Mouse (Mus musculus) spleen, postnatal 4 days (tissue): ENCODE measurements around the gene Kcnh5.

Experiments
- DNase-seq, 2 experiments: peaks; one replicate each; pipeline ENCODE4 v3.0.0; 2022; ENCODE audit warnings: low spot score in 2 of 2

Kcnh5 gene

GRCm38 (mm10) chr12:75176691-75177645 is at the start of gene Kcnh5:
Gene Kcnh5, minus strand, starts transcription at chr12:75177332.
- no peak for DNase-seq

- DNase-seq, result no peak
These were observed 46.8 kb upstream of the Kcnh5 start for GRCm38 (mm10) chr12:75223966-75224365.

GRCm38 (mm10) chr12:75189413-75189812 is 12.3 kb upstream of the Kcnh5 start:
- DNase-seq, result no peak

GRCm38 (mm10) chr12:75182646-75183045 is 5.5 kb upstream of the Kcnh5 start:
- no peak for DNase-seq

- no peak for DNase-seq
These were observed 2.4 kb upstream of the Kcnh5 start for GRCm38 (mm10) chr12:75179491-75179890.

- DNase-seq, result no peak
These were observed 506 bp upstream of the Kcnh5 start for GRCm38 (mm10) chr12:75177646-75178030.

GRCm38 (mm10) chr12:75175931-75176565 is 1.1 kb downstream of the Kcnh5 start:
- no peak for DNase-seq

- DNase-seq, result no peak
These were observed 6.2 kb downstream of the Kcnh5 start for GRCm38 (mm10) chr12:75170970-75171369.

- no peak for DNase-seq
These were observed 24.0 kb downstream of the Kcnh5 start for GRCm38 (mm10) chr12:75153076-75153568.

- no peak for DNase-seq
These were observed 37.3 kb downstream of the Kcnh5 start for GRCm38 (mm10) chr12:75139792-75140191.

- no peak for DNase-seq
These were observed 85.2 kb downstream of the Kcnh5 start for GRCm38 (mm10) chr12:75091921-75092320.

GRCm38 (mm10) chr12:75090957-75091356 is 86.2 kb downstream of the Kcnh5 start:
- no peak for DNase-seq

GRCm38 (mm10) chr12:75077175-75077574 is 100.0 kb downstream of the Kcnh5 start:
- no peak for DNase-seq

- DNase-seq, result no peak
These were observed 106.1 kb downstream of the Kcnh5 start for GRCm38 (mm10) chr12:75071043-75071442.

GRCm38 (mm10) chr12:75062571-75062970 is 114.6 kb downstream of the Kcnh5 start:
- DNase-seq, result no peak

- DNase-seq, result no peak
These were observed 115.4 kb downstream of the Kcnh5 start for GRCm38 (mm10) chr12:75061731-75062130.

GRCm38 (mm10) chr12:75053731-75054130 is 123.4 kb downstream of the Kcnh5 start:
- DNase-seq, result no peak

GRCm38 (mm10) chr12:75036694-75037093 is 140.4 kb downstream of the Kcnh5 start:
- no peak for DNase-seq

- DNase-seq, result no peak
These were observed 144.9 kb downstream of the Kcnh5 start for GRCm38 (mm10) chr12:75031970-75032864.

GRCm38 (mm10) chr12:74971187-74971586 is 205.9 kb downstream of the Kcnh5 start:
- no peak for DNase-seq

GRCm38 (mm10) chr12:74969420-74969819 is 207.7 kb downstream of the Kcnh5 start:
- no peak for DNase-seq

- no peak for DNase-seq
These were observed 210.9 kb downstream of the Kcnh5 start for GRCm38 (mm10) chr12:74966266-74966665.
